Mouse (Mus musculus): Measurements from ENCODE around the gene Gm5426.

DNA sequence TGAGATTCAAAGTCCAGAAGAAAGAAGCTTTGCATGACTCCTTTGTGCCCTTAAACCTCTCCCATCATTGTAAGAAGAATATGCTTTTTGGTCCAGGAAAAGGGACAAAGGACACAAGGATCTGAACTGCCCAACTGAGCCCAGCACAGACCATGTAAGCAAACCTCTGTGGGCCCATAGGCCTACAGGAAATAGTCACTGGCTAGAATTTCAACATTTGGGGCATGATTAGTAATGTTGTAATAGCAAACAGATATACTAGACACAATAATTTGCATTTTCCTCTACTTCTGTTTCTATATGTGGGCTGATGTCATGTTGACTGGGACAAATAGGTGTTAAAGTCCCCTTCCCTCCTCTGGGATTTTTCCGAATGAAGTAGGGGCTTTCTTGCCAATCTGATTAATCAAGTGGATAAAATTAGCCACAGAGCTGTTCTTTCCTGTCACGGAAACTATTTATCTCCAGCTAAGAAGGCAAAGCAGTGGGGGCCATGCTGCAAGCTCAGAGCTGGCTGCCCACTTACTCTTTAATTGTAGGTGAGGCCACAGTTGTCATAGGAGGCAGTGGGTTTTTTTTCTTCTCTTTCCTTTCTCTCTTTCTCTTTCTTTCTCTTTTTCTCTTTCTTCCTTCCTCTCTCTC is 42.4 kb upstream of the Gm5426 start:
- TF ChIP-seq CTCF (IDR thresholded peaks at IDR 0.05; ENCODE audit: low read depth, low read length) = no peak
- TF ChIP-seq POLR2A (IDR thresholded peaks at IDR 0.05; ENCODE audit: insufficient read depth, low read length) = no peak
- TF ChIP-seq EP300 (IDR thresholded peaks at IDR 0.05; ENCODE audit: insufficient read depth, low read depth, low read length) = no peak
